Mouse (Mus musculus): ENCODE measurements at regions not wholly inside any gene's neighbourhood (a gene's known extent, or its start where the extent isn't known, plus 50 kb on each side); places are given as distances from the start of the nearest gene placed in this dataset.
A peak's percentile ranks its signal among the peaks of the same experiment; 100 is the strongest.
"Not testable (repeated sequence)": the region's sequence is repeated elsewhere in the genome, so short reads cannot be mapped to it uniquely, and the experiment has no call there.

GRCm38 (mm10) chr6:149246166-149246701 lies 57.7 kb upstream of the Amn1 start:
- no peak for ATAC-seq (ENCODE audit: insufficient number of reproducible peaks, low FRiP score)
- H3K4me2 ChIP-seq = no peak overlapping the region
- no peaks in the 10 kb centered on the region for H3K27me3 ChIP-seq (replicated peaks)
- H3K36me3 ChIP-seq = no peaks in the 10 kb centered on the region
- no peak overlapping the region for H3K4me3 ChIP-seq
- H3K4me1 ChIP-seq (replicated peaks) = no peaks in the 10 kb centered on the region
- no peak overlapping the region for H3K27ac ChIP-seq (ENCODE audit: poor library complexity, severe bottlenecking)
- 86% methylated on average over 7 of the region's 7 CpGs for WGBS
- peaks cover 26% of the 10 kb centered on the region for H3K9me3 ChIP-seq (replicated peaks)
- no peak overlapping the region for H3K9ac ChIP-seq

- not testable (repeated sequence) for H3K36me3 ChIP-seq; H3K4me1 ChIP-seq (replicated peaks); H3K9ac ChIP-seq; H3K4me3 ChIP-seq; H3K27ac ChIP-seq (ENCODE audit: poor library complexity, severe bottlenecking); H3K27me3 ChIP-seq (replicated peaks); H3K4me2 ChIP-seq; ATAC-seq (ENCODE audit: insufficient number of reproducible peaks, low FRiP score)
- H3K9me3 ChIP-seq (replicated peaks) = peaks cover 32% of the 10 kb centered on the region
- 78% methylated on average over 2 of the region's 2 CpGs for WGBS
Observed at GRCm38 (mm10) chr6:149245716-149246115, 57.2 kb upstream of the Amn1 start.

- no peak for ATAC-seq (ENCODE audit: insufficient number of reproducible peaks, low FRiP score)
- H3K4me3 ChIP-seq = no peak overlapping the region
- H3K27me3 ChIP-seq (replicated peaks) = no peaks in the 10 kb centered on the region
- H3K36me3 ChIP-seq = no peaks in the 10 kb centered on the region
- no peak overlapping the region for H3K27ac ChIP-seq (ENCODE audit: poor library complexity, severe bottlenecking)
- no peak overlapping the region for H3K4me2 ChIP-seq
- no peak overlapping the region for H3K9ac ChIP-seq
- H3K4me1 ChIP-seq (replicated peaks) = no peaks in the 10 kb centered on the region
- H3K9me3 ChIP-seq (replicated peaks) = peaks cover 34% of the 10 kb centered on the region
- 84% methylated on average over 1 of the region's 1 CpGs for WGBS
Observed at GRCm38 (mm10) chr6:149244159-149244558, 55.6 kb upstream of the Amn1 start.

- Histone ChIP-seq H3K4me1 (replicated peaks) (peaks cover 3% of the 10 kb centered on the region), H3K27ac (ENCODE audit: poor library complexity, severe bottlenecking) (no peak overlapping the region), H3K36me3 (no peaks in the 10 kb centered on the region), H3K9me3 (replicated peaks) (peaks cover 34% of the 10 kb centered on the region), H3K4me2 (no peak overlapping the region), H3K27me3 (replicated peaks) (no peaks in the 10 kb centered on the region), H3K9ac (no peak overlapping the region), H3K4me3 (no peak overlapping the region)
- 48% methylated on average over 7 of the region's 7 CpGs for WGBS
- ATAC-seq (ENCODE audit: insufficient number of reproducible peaks, low FRiP score) = peak; percentile 36; the same call in 1 of the 2 replicates
Observed at GRCm38 (mm10) chr6:149243384-149243783, 54.9 kb upstream of the Amn1 start.

GRCm38 (mm10) chr6:149238333-149238732 lies 49.8 kb upstream of the Amn1 start:
- H3K27me3 ChIP-seq (replicated peaks) = no peaks in the 10 kb centered on the region
- H3K36me3 ChIP-seq = no peaks in the 10 kb centered on the region
- 59% methylated on average over 2 of the region's 2 CpGs for WGBS
- no peak overlapping the region for H3K4me2 ChIP-seq
- H3K9ac ChIP-seq = no peak overlapping the region
- peaks cover 28% of the 10 kb centered on the region for H3K9me3 ChIP-seq (replicated peaks)
- H3K27ac ChIP-seq (ENCODE audit: poor library complexity, severe bottlenecking) = no peak overlapping the region
- ATAC-seq (ENCODE audit: insufficient number of reproducible peaks, low FRiP score) = no peak
- peaks cover 6% of the 10 kb centered on the region for H3K4me1 ChIP-seq (replicated peaks)
- no peak overlapping the region for H3K4me3 ChIP-seq

Data from heart, embryonic 12.5 days (tissue).